Mouse (Mus musculus) cerebellum, adult 11 months (tissue): Measurements from ENCODE around the gene Snapc2.

Experiments used
- DNase-seq: peaks from one replicate; pipeline ENCODE4 v3.0.0; 2022

The Snapc2 gene

GRCm38 (mm10) chr8:4252934-4253841, at the start of gene Snapc2:
Gene Snapc2 (plus strand): TSS chr8:4253080.
- DNase-seq: peak; percentile 91

DNA sequence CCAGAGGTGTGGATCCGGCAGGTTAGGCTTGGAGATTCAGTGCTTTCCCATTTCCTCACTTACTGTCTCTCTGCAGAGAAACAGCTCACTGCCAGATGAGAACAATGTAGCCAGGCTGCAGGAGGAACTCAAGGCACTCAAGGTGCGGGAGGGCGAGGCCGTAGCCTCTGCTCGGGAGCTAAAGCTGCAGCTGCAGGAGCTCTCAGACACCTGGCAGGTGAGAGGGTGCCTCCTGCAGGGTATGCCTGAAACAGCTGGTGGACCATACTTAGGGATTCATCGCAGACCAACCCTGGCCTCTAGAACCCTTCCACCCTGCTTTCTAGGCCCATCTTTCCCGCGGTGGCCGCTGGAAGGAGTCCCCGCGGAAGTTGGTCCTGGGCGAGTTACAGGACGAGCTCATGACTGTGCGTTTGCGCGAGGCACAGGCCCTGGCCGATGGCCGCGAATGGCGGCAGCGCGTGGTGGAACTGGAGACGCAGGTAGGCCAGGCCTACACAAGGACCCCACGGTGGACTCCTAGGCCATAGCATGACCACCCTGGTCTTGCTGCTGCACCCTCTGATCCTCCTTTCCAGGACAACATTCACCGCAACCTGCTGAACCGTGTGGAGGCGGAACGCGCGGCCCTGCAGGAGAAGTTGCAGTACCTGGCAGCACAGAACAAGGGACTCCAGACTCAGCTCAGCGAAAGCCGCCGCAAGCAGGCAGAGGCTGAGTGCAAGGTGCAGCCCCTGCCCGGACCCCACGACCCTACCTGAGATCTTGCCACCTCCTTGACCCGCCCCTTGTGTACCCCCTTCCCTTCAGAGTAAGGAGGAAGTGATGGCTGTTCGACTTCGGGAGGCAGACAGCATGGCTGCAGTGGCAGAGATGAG, 47.4 kb upstream of the Snapc2 start:
- DNase-seq: no peak

DNA sequence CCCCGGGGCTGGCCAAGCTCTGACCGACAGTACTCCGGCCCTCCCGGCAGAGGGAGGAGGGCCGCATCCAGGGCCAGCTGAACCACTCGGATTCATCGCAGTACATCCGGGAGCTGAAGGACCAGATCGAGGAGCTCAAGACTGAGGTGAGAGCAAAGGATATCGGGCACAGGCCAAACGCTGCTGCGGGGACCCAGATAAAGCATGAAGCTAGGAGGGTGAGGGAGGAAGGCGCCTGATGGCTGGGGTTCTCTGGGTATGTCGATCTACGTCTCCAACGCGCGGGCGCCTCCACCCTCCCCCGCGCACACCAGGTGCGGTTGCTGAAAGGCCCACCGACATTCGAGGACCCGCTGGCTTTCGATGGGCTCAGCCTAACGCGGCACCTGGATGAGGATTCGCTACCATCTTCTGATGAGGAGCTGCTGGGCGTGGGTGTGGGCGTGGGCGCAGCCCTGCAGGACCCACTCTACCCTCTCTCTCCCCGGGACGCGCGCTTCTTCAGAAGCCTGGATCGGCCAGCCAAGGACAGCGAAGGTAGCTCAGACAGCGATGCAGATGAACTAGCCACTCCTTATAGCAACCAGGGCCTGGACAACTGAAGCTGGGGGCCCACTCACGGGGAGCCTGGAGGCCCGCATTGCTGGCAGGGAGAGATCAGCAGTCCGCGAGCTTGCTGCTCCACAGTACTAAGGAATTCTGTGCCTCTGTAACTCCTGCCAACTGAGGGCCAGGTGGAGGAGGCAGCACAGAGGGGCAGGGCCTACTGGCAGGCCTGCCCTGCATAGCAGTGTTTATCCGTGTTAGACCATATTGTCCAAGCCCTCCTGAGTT, 46.5 kb upstream of the Snapc2 start:
- DNase-seq: no peak

GRCm38 (mm10) chr8:4207016-4207350, 45.9 kb upstream of the Snapc2 start:
- DNase-seq: no peak

GRCm38 (mm10) chr8:4211097-4211496, 41.8 kb upstream of the Snapc2 start:
- no peak for DNase-seq

DNA sequence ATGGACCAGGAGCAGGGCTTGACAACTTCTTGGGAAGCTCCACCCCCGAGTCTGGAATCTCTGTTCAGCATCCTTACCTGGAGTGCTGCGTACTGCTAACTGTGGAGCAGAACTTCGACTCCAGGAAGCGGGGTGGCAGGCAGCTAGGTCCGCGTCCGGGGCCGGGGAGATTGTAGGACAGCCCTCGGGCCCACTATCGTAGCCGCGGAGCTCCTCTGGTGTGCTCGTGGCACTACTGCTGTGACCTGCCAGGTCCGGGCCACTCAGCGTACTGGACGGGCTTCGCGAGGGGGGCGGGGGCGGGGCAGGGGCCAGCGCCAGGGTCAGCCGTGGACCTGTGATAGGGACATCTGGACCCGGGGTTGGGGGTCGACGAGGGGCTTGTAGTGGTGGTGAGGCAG, 40.1 kb upstream of the Snapc2 start:
- no peak for DNase-seq

DNA sequence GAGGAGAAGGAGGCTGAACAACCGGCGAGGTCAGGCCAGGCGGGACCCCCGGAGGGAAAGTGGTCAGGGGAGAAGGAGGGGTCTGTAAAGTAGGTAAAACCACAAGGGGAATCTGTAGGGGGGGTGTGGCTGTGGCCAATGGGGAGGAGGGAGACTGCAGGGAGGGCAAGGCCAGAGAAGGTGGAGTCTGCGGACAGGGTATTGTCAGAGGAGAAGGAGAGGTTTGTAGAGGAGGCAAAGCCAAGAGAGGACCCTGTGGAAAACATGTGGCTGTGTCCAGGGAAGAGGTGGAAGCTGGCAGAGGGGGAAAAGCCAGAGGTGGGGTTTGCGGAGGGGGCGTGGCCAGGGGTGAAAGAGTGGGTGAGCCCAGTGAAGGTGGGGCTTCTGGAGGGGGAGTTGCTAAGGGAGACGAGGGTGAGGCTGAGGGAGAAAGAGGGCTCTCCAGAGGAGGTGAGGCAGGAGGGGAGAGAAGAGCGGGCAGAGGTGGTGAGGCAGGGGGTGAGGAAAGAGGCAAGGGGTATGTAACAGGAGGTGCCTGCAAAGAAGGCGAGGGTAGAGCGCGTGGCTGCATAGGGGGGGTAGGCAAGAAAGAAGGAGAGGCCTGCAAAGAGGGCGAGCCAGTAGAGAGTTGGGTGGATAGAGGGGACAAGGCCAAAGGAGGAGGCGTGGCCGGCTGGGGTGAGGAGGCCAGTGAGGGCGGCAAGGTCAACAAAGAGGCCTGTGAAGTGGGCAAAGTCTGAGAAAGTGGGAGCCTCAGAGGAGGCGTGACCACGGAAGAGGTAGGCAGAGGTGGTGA, 39.5 kb upstream of the Snapc2 start:
- DNase-seq: no peak

GRCm38 (mm10) chr8:4214006-4214980, 38.6 kb upstream of the Snapc2 start:
- no peak for DNase-seq

GRCm38 (mm10) chr8:4216296-4216695, 36.6 kb upstream of the Snapc2 start:
- DNase-seq: no peak

DNA sequence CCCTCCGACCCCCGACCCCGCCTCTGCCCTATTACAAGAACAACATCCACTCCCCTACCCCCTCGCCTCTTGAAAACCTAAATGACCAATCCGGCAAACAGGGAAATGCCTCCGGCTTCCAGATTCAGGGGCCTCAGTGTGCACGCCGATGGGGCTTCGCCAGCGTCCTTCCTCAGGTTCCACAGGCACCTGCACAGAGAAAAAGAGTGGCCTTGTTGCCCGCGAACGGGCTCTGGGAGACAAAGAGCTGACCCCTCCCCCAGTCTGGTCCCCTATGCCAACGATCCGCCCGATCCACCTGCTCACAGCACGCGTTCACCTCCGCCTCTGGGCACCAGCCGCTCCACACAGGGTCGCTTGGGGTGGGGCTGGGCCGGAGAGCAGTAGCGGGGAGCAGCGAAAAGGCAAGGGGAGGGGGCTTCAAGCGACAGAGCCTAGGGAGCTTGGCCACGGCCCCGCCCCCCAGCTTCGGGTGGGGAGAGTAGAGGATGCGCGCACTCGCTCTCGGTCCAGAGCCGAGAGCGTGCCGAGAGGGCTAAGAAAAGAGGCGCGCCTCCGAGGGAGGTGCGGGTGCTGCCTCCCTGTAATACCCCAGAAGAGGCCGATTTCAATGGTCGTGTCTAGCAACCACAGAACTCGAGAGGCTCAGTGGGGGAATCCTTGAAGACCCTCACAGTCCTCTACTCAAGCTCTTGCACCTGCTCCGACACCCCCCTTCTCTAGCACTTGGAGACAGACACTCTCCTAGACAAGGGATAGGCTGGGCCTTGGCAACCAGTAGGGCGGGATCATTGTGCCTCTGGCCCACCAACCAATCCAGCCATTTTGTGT, 35.9 kb upstream of the Snapc2 start, which contains the start of gene Prr36:
Gene Prr36, minus strand, starts transcription at position 669 of the 831 bp plus-strand sequence.
- DNase-seq: peak; percentile 66

GRCm38 (mm10) chr8:4219617-4220016, 33.3 kb upstream of the Snapc2 start:
- no peak for DNase-seq

GRCm38 (mm10) chr8:4222059-4222458, 30.8 kb upstream of the Snapc2 start:
- DNase-seq: no peak

DNA sequence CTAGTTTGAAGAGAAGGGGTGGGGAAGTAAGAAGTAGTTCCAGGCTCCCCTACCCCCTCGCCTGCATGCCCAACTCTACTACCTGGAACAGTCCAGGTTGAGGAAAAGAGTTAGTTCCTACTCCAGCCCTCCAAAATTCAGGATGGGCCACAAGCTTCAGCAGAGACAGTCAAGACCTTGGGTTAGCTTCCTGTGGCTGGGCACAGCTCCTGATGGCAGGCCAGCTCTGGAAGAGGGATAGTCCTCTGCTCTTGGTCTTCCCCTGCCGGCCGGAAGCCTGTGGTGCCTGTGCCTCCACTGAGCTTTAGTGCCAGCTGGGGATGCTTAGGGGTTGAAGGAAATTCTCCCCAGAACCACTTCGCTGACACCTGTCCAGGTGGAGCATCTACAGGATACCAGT, 26.6 kb upstream of the Snapc2 start:
- DNase-seq: no peak

GRCm38 (mm10) chr8:4226739-4227347, 26.0 kb upstream of the Snapc2 start, which contains the start of gene Lrrc8e:
Gene Lrrc8e (plus strand): TSS chr8:4226827.
- DNase-seq: no peak

DNA sequence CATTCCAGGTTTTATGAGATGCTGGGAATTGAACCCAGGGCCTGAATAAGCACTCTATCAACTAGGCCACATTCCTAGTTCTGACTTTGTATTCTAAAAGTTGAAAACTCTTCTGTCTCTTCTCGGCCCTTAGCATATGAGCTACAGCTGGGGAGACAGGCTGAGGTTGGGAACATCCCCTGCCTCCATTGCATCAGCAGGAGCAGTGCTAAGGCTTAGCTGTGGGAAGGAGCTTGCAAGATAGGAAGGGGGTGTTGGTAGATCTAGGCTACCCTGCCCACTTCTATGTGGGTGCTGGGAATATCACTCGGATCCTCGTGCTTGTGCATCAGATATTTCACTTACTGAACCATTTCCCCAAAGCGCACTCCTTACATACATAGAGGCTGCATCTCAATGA, 25.0 kb upstream of the Snapc2 start:
- DNase-seq: no peak

DNA sequence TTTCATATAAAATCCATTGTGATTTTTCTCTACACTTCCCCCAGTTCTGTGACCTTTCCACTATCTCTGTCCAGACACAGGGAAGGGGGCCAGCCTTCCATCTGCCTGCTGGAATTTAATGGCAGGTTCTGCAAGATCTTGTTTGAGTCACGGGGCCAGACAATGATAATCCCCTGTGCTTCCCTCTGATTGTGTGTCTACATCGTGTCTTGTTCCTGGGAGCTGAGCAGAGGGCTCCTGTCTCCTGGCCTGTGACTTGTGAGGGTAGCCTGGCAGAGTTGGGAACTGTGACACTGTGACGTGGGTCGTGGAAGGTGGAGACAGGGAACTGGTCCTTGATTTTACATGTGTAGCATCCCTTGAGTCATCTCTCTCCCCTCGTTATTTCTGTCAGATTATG, 23.1 kb upstream of the Snapc2 start:
- no peak for DNase-seq

GRCm38 (mm10) chr8:4230612-4231351, 22.1 kb upstream of the Snapc2 start:
- no peak for DNase-seq

DNA sequence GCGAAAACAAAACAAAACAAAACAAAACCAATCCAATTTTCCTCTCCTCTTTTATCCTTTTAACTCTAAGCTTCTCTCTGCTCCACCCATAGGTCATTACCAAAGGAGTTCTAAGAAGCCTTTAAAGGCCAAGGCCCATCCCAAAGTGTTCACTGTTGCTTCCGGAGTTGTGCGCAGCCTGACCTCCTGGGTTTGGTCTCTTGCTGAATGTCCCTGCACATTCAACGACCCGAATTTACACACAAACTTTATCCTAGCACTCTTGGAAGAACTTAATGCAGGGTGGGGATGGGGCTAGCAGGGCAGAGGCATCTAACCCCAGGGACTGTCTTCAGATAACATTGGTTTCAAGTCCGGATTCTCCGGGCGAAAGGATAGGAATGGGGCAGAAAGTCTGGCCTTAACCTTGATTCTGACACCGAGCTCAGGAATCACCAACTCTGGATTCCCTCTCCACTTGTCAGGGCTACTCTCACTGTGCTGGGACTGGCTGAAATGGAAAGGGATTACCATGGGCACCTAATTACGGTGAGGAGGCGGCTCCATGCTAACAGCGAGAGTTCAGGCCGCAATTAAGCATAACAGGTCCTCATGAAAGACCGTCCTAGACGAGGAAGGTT, 15.0 kb upstream of the Snapc2 start:
- no peak for DNase-seq
